Mouse (Mus musculus) neural tube, embryonic 10.5 days (tissue): Measurements from ENCODE around the gene Ccsap.

Experiments used
- DNase-seq: peaks from one replicate; pipeline ENCODE4 v3.0.0-alpha.2; 2017; ENCODE audit warnings: low spot score; ENCODE audit errors: extremely low spot score

Ccsap gene

GRCm38 (mm10) chr8:123859648-123860259, at the start of gene Ccsap:
Gene Ccsap, minus strand, starts transcription at chr8:123860209.
- DNase-seq: no peak

DNA sequence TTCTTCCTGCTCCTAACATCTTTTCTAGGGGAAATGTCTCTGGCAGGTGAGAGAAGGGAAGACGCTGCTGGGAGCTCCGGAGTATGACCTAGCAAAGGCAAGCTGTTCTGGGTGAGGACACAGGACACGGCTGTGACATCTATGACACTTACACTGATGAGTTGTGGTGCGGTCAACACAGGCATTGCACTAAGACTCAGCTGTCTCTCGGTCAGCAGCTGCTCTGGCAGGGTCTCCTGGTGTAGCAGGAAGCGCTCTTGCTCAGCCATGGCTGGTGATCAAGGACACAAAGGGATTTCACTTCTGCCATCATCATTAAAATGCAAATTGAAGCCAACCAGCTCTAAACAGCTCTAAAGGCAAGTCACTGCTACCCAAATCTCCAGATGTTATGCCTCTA, 47.6 kb upstream of the Ccsap start:
- no peak for DNase-seq

DNA sequence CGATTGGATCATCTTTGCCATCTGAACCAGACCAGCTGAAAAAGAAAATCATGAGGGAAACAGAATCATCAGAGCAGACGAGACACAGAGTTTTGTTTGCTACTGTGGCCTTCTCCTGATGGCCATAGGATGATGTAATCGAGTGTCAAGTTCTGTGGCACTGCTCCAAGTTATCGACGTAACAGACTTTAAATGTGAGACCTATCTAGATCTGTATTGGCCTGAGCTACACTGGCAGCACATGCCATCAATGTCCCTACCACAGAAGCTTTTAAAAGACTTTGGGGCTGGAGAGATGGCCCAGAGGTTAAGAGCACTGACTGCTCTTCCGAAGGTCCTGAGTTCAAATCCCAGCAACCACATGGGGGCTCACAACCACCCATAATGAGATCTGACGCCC, 42.6 kb upstream of the Ccsap start:
- DNase-seq: no peak

DNA sequence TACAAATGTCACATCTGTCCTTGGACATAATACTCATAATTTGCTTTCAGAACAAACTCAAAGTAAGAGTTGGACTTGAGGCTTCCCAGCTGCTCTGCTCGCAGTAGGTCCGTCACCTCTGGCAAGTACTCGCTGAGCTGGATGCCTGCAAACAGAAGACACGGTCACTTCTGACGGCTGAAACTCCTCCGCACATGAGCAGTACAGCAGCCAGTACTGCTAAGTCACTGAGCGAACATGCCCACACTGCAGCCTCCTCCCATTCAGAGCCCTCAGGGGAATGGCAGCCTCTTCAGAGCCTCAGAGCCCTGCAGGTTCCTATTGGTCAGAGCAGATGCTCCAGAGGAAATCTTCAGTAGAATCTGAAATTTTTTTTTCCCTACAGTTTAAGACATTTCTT, 39.4 kb upstream of the Ccsap start:
- DNase-seq: no peak

GRCm38 (mm10) chr8:123898576-123898975, 38.6 kb upstream of the Ccsap start:
- DNase-seq: no peak

- DNase-seq: no peak
These were observed 36.8 kb upstream of the Ccsap start for GRCm38 (mm10) chr8:123896774-123897173.

DNA sequence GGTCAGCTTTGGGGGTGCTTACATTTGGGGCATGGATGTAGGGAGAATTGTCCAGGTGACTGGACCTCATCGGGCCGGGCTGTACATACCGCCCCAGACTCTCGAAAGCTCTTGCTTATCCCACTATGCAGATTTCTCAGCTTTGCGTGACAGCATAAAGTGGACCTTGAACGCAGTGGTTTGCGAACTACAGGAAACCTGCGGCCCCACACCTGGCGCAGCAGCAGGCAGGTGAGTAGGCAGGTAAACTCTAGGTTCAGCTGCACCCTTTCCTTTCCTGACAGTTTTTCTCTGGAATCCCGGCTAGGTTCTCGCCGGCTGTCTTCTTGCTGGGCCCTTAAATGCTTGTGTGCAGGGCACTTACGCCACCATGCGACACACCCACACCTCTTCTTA, 36.4 kb upstream of the Ccsap start:
- no peak for DNase-seq

DNA sequence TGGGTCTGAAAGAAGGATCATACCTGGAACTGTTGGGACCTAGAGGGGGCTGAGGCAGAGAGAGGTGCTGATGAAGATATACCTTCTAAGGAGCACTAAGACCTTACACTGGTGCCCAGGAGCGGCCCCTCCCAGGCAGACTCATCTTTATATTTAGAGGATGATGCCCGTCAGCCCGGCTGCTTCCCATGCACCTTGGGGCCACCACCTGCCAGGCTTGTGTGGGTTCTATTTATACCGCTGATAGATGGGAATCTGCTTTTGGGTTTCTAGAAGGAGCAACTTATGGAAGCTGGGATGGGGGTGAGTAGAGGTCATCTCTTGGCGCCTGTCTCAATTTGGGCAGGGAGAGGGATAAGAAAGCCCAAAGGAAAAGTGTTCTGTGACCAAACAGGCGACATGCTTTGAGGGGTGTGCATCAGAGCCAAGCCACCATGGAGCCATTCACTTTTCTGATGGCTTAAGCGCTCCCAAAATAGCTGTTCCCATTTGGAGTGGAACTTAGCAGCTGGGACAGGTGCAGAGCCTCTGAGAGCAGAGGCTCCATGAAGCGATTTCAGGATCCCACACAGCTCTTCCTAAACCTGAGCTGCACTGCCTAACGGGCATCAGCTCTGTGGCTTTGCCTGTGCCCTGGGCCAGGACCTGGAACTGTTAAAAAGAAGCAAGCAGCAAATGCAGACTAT, 35.8 kb upstream of the Ccsap start:
- DNase-seq: no peak

- DNase-seq: no peak
These were observed 35.2 kb upstream of the Ccsap start for GRCm38 (mm10) chr8:123895230-123895629.

DNA sequence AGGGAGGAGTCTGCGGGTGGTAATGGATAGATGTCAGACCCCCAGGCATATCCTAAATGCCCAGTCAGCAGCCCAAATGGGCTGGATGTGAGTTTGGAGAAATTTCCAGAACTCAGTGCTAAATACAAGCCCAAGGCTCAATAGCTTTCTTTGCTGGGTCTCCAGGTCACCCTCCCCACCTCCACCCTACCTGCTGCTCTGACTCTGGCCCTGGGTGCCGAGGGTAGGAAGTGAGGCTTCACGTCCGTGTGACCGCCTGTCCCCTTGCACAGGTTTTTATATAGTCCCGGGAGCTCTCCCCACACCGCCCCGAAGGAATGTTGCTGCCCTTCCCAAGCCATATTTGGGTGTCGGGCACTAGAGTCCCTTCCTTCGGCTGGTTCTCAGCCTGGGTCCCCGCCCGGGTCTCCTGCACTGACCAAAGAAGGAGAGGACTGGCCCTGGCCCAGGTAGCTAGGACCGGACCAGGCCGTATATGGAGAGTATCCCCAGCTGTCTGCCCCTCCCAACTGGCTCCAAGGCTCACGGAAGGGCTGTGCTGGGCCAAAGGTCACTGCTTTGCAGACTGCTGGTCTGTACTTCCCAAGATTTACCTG, 34.6 kb upstream of the Ccsap start, which contains the start of gene Acta1:
Gene Acta1 (minus strand): TSS at position 250 of the 596 bp plus-strand sequence.
- DNase-seq: no peak

DNA sequence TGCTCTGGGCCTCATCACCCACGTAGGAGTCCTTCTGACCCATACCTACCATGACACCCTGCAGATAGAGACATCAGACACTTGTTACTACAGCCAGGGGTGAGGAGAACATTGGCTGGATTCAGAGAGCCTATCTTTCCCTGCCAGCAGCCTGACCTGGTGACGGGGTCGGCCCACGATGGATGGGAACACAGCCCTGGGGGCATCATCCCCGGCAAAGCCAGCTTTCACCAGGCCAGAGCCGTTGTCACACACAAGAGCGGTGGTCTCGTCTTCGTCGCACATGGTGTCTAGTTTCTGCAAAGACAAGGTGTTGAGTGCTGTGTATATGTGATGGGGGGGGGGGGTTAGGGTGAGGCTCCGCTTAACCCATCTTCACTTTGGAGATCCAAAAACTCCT, 33.4 kb upstream of the Ccsap start:
- no peak for DNase-seq

DNA sequence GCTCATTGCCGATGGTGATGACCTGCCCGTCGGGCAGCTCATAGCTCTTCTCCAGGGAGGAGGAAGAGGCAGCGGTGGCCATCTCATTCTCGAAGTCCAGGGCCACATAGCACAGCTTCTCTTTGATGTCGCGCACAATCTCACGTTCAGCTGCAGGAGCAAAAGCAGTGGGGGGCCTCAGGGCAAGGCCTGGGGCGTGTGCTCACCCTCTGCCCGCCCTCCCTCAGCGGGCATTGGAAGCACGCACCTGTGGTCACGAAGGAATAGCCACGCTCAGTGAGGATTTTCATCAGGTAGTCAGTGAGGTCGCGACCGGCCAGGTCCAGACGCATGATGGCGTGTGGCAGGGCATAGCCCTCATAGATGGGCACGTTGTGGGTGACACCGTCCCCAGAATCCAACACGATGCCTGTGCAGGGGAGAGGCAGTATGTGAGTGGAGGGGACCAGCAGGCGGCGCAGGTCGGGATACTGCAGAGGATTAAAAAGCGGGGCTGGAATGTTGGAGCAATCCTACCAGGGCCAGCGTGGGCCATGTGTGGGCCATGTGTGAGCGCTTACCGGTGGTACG, 32.7 kb upstream of the Ccsap start:
- DNase-seq: peak; percentile 20

- DNase-seq: peak; percentile 30
These were observed 32.0 kb upstream of the Ccsap start for GRCm38 (mm10) chr8:123891883-123892585.

DNA sequence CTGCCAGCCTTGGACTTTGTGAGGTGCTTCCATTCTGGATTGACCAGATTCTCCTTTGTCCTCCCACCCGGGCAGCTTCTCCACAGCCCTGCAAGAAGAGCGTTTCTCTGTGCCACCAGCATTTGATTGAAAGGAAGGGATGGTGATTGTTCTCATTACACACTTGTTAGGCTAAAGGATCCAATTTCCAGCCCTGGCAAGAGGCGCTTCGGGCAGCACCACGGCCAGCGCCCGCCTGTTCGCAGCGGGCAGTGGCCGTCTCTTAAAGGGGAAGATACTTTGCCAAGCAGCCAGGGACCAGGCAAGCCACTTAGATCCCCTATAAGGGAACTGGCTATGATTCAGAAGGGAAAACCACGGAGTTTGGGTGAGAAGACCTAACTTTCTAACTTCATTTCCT, 31.3 kb upstream of the Ccsap start:
- DNase-seq: peak; percentile 66

DNA sequence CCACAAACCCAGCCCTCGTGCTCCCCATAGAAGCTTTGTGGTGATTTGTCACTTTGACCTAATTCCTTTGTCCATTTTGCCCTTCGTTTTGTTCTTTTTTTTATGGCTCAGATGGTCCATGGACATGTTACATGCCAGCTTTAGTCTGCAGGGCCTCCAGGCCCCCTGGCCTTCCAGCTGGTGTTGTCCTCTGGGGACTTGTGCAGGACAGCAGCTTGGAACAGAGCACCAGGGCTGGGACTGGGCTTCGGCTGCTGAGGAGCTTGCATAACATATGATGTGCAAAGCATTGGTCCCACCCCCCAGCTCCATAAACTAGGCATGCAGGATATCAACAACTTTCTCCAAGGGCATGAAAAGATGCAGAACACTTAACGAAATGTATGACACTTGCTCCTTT, 29.8 kb upstream of the Ccsap start:
- no peak for DNase-seq

- no peak for DNase-seq
These were observed 27.9 kb upstream of the Ccsap start for GRCm38 (mm10) chr8:123887956-123888355.

- no peak for DNase-seq
These were observed 27.2 kb upstream of the Ccsap start for GRCm38 (mm10) chr8:123887163-123887562.

DNA sequence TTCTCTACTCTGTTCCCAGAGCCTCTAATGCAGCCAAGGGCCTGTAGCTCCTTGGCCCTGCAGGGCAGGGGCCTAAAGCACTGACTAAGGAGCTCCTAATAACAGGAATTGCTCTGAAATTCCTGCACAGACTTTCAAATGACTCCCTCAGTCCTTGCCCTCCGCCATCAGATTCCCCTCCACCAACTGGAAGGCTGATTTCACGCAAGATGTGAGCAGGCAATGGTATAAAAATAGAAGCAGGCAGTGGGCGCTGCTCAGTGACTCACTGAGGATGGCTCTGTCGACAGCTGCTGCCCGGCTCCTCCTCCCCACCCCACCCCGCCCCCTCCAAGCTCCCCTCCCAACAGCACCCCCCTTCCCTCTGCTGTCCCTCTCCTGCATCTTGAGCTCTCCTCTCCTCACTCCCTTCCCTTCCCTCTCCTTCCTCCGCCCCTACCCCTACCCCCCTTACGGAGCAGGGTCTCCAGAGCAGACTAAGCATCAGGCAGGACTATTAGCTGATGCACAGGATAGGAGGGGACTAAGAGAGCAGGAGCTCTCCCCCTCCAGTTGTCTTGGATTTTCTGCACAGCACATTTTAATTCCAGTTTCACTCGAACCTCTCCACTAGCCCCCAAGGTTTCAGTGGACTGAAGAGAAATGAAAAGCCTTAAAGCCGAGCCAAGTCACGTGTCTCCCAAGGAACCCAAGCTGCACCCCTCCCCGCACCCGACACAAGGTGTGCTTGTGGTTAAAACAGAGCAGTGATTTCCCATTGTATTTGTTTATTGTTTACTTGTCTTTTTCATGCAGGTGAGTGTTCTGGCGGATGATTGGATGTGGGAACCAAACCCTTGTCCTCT, 24.9 kb upstream of the Ccsap start:
- peak; percentile 24 for DNase-seq

GRCm38 (mm10) chr8:123883094-123883493, 23.1 kb upstream of the Ccsap start:
- no peak for DNase-seq

GRCm38 (mm10) chr8:123882412-123882811, 22.4 kb upstream of the Ccsap start:
- no peak for DNase-seq

DNA sequence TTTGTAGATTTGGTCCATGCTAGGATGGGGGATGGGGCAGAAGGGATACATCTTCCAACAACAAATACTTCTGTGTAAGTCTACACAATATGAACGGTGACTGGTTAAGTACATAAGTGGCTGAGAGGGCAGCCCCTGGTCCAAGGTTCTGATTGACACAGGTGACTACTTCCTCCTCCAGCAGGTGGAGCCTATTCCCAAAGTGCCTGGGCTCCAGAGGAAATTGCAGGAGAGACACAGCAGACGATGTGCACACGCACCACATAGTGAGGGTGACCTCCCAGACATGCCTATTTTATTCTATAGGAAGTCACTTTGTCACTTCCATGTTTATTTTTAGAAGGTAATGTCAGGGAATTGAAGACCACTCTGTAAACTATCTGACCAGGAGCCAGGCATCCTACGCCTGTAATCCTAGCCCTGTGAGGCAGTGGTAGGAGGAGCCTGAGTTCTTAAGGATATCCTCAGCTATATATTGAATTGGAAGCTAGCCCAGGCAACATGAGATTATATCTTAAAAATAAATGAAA, 20.9 kb upstream of the Ccsap start:
- no peak for DNase-seq
